Mouse (Mus musculus) intestine, embryonic 16.5 days (tissue): ENCODE data around the gene Paox. TPM values are rescaled to one million over a fixed set of nuclear protein-coding genes. Genes with fewer than 3 reads are reported as not detected.
"Not testable (repeated sequence)": the region's sequence is repeated elsewhere in the genome, so short reads cannot be mapped to it uniquely, and the experiment has no call there.

Experiments used
- ATAC-seq: fragments of 200-750 bp; cut with Nextera tagmentation; 2 replicates; pipeline ENCODE4 v1.8.0; 2017; ENCODE audit warnings: moderate TSS enrichment, moderate library complexity
- H3K27ac ChIP-seq: fragments of 300-500 bp; sonication (generic); 2 replicates; pipeline ENCODE4 v1.5.1; 2014; ENCODE audit warnings: mild to moderate bottlenecking, low read length
- H3K27me3 ChIP-seq: fragments of 300-500 bp; sonication (generic); replicated peaks from 2 replicates; pipeline ENCODE4 v1.6.1; 2014; ENCODE audit warnings: low read length, control low read depth, mixed read lengths; ENCODE audit not compliant: control insufficient read depth, insufficient read depth
- H3K36me3 ChIP-seq: fragments of 300-500 bp; sonication (generic); 2 replicates; pipeline ENCODE4 v1.6.1; 2014; ENCODE audit warnings: low read length, control low read depth; ENCODE audit not compliant: control insufficient read depth, insufficient read depth
- H3K4me1 ChIP-seq: fragments of 300-500 bp; sonication (generic); 2 replicates; pipeline ENCODE4 v1.6.1; 2014; ENCODE audit warnings: low read length, control low read depth, mixed read lengths; ENCODE audit not compliant: control insufficient read depth, insufficient read depth
- H3K4me2 ChIP-seq: fragments of 300-500 bp; sonication (generic); 2 replicates; pipeline ENCODE4 v1.6.1; 2014; ENCODE audit warnings: low read depth, low read length, control low read depth
- H3K4me3 ChIP-seq: fragments of 300-500 bp; sonication (generic); 2 replicates; pipeline ENCODE4 v1.5.1; 2014; ENCODE audit warnings: mild to moderate bottlenecking, low read length
- H3K9ac ChIP-seq: fragments of 300-500 bp; sonication (generic); 2 replicates; pipeline ENCODE4 v1.6.1; 2014; ENCODE audit warnings: low read depth, low read length
- H3K9me3 ChIP-seq: fragments of 300-500 bp; sonication (generic); 2 replicates; pipeline ENCODE4 v1.6.1; 2016; ENCODE audit warnings: low read length, control low read depth; ENCODE audit not compliant: control insufficient read depth
- WGBS: fragments of 180-500 bp; shearing (Covaris S2); extraction: QIAGEN DNeasy Blood & Tissue Kit; methylation state at CpG from one replicate; pipeline ENCODE4 v1.1.7; 2014; 5-methylcytosine and 5-hydroxymethylcytosine counted together
- polyA plus RNA-seq: library from polyadenylated mRNA; unstranded; fragments of >200 nt; fragmentation: Nextera tagmentation; extraction: Ambion mirVana; gene quantifications from 2 replicates; pipeline ENCODE4 v1.2.1, GENCODE M21; 2015

The Paox gene
- polyA plus RNA-seq, 1 experiment from 2014 or later, result 41.0 TPM

GRCm38 (mm10) chr7:140127911-140128310 is 12.3 kb downstream of the Paox start:
- Histone ChIP-seq H3K9ac (no peak overlapping the region), H3K27me3 (no peaks in the 10 kb centered on the region), H3K4me1 (peaks cover 5% of the 10 kb centered on the region; the same call in 1 of the 2 replicates), H3K9me3 (no peaks in the 10 kb centered on the region), H3K4me3 (no peak overlapping the region), H3K4me2 (no peak overlapping the region), H3K27ac (no peak overlapping the region), H3K36me3 (0 out of 2 replicates have a peak, but pooled peaks cover 3% of the 10 kb centered on the region)
- 77% methylated on average over 2 of the region's 2 CpGs for WGBS
- ATAC-seq, result no peak

DNA sequence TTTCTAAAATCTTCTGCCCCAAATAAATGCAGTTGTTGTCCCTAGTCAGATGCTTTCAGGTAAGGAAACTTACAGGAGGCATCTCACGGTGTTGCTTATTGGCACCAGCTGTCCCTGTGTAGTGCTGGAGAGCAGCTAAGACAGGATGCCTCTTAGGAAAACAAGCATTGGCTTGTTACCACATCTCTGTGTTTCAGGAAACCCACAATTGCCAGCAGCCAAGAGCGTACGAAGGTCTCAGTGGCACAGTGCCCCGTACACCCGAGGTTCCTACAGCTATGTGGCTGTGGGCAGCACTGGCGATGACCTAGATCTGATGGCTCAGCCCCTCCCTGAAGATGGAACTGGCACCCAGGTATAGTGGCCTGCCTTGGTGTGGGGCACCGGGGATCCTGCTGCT is 16.6 kb downstream of the Paox start:
- not testable (repeated sequence) for H3K27me3 ChIP-seq, H3K9ac ChIP-seq, H3K36me3 ChIP-seq, H3K4me1 ChIP-seq, H3K4me2 ChIP-seq, H3K4me3 ChIP-seq, H3K9me3 ChIP-seq, ATAC-seq, H3K27ac ChIP-seq
- 96% methylated on average over 7 of the region's 7 CpGs for WGBS

DNA sequence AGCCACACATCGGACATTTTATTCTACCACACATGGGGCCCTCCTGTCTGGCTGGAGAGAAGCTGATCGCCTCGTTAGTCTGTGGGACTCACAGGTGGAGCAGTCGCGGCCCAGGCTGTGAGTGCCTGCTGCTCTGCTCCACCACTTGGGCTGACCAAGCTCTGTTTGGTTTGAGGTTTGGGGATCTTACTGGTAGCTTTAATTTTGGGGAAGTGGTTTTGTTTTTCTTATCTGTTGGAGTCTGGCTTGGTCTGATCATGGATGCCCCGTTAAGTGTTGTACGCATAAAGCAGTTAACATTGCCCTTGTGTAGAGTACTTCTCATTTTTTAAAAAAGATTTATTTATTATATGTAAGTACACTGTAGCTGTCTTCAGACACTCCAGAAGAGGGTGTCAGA is 18.4 kb downstream of the Paox start:
- not testable (repeated sequence) for H3K36me3 ChIP-seq, H3K27ac ChIP-seq, H3K4me2 ChIP-seq, ATAC-seq, H3K9me3 ChIP-seq, H3K27me3 ChIP-seq, H3K4me1 ChIP-seq, H3K4me3 ChIP-seq, H3K9ac ChIP-seq
- 96% methylated on average over 4 of the region's 7 CpGs for WGBS

DNA sequence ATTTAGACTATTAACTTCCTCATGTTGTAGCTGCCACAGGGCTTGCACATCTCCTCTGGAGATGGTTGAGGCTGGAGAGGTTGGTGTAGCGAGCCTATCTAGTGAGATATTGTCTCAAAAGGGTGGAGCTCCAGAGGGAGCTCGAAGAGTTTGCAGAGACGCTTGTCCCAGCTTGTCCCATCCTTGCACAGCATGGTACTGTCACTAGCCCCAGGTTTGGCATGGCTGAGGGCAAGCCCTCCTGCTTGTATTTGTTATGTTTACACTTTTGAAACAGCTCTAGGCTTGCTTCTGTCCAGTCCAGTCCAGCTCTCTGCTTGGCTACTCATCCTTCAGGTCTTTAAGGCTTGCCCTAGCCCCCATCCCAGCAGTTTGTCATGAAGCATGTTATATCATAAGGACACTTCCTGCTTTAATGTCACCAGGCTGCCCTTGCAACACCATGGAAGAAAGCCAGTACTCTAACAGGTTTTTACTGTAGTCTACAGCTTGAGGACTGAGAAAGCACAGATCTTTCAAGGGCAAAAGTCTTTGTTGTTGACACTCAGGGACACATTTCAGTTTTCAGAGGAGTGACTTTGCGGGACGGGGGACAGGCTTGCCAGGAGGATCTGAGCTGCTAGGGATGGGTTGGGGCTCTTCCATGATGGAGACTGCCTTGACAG is 19.6 kb downstream of the Paox start:
- Histone ChIP-seq H3K9ac (no peak overlapping the region), H3K4me3 (no peak overlapping the region), H3K4me1 (peaks cover 4% of the 10 kb centered on the region; the same call in 1 of the 2 replicates), H3K27ac (no peak overlapping the region), H3K4me2 (no peak overlapping the region), H3K36me3 (0 out of 2 replicates have a peak, but pooled peaks cover 3% of the 10 kb centered on the region), H3K27me3 (no peaks in the 10 kb centered on the region), H3K9me3 (no peaks in the 10 kb centered on the region)
- no peak for ATAC-seq
- 91% methylated on average over 5 of the region's 5 CpGs for WGBS

DNA sequence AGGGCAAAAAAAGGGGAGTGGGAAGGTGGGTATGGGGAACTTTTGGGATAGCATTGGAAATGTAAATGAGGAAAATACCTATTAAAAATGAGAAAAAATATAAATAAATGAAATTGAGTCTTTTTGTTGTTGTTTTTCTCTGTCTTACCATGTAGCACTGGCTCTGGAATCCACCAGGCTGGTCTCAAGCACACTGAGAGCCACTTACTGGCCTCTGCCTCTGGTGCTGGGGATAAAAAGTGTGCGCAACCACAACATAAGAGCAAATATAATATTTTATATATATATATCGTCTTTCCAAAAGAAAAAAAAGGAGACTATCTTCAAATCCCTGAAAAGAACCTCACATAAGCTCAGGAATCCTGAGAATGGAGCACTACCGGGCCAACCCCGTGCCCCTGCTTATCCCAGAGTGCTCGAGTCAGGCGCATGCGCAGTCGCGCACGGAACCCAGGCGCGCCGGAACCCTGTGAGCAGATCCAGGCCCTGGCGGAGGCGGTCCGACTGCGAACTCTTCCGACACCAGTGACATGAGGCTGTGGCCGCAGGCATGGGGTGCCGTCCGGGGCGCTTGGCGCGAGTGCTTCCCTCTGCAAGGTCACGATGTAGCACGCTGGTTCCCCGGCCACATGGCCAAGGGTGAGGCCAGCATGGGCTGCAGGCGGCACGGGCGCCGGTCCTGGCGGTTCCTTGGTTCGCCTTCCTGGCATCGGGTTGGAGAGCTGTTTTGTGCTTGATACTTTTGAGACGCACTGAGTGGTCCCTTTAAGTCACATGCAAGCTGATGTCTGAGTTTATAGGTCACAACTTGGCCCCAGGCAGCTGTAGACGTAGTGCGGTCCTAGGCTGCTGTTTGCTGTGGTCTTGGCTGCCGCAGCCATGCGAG is 21.8 kb downstream of the Paox start, which contains the start of gene Mtg1:
Gene Mtg1 (plus strand): TSS at position 430 of the 886 bp plus-strand sequence.
- H3K27me3 ChIP-seq, result no peaks in the 10 kb centered on the region
- H3K4me2 ChIP-seq, result peak within 1 kb of the TSS; percentile 84

DNA sequence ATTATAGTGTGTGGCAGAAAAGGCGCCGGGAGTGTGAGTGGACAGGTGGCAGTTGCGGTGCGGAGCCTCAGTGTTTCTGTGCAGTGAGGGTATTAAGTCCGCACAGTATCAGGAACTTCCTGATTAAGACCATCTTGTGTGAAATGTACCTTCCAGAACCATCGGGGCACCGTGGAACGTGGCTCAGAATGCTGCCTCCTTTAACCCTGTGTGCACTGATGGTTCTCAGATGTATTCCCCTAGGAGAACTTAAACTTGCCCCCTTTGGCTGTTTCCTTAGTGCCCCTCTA is 22.4 kb downstream of the Paox start:
- H3K4me3 ChIP-seq, result peak overlapping the region; percentile 80
- peak overlapping the region; percentile 64 for H3K27ac ChIP-seq
- 0% methylated on average over 8 of the region's 8 CpGs for WGBS
- H3K9ac ChIP-seq, result peak overlapping the region; percentile 99
- no peaks in the 10 kb centered on the region for H3K36me3 ChIP-seq
- no peaks in the 10 kb centered on the region for H3K9me3 ChIP-seq
- peaks cover 4% of the 10 kb centered on the region; the same call in 1 of the 2 replicates for H3K4me1 ChIP-seq
- no peaks in the 10 kb centered on the region for H3K27me3 ChIP-seq
- ATAC-seq, result no peak
- peak overlapping the region; percentile 84 for H3K4me2 ChIP-seq

More for the DNA sequence above, 21.8 kb downstream of the Paox start, which contains the start of gene Mtg1:
- Histone ChIP-seq H3K4me1 (peaks cover 4% of the 10 kb centered on the region; the same call in 1 of the 2 replicates), H3K36me3 (no peaks in the 10 kb centered on the region), H3K9me3 (no peaks in the 10 kb centered on the region), H3K27ac (peak within 1 kb of the TSS; percentile 64), H3K4me3 (peak within 1 kb of the TSS; percentile 80), H3K9ac (peak within 1 kb of the TSS; percentile 99)
- ATAC-seq, result peak; percentile 99
- 1% methylated on average over 39 of the region's 39 CpGs for WGBS

DNA sequence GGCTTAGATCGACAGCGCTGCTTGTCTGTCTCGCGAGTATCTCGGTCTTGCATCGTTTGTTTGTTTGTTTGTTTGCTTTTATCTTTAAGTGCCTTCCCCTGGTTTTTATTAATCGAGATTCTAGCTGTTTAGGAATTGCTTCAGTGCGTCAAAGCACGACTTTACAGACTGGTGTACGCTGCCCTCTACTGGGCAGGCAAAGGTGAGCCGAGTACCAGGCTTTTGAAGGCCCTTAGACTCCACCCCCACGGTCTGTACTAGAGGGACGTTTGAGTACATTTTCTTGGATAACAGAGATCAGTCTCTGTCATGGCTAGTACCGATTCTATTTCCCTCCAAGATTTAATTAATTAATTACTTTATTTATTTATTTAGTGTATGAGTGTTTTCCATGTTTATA is 25.8 kb downstream of the Paox start:
- no peaks in the 10 kb centered on the region for H3K9me3 ChIP-seq
- H3K27ac ChIP-seq, result no peak overlapping the region
- H3K9ac ChIP-seq, result no peak overlapping the region
- no peak overlapping the region for H3K4me2 ChIP-seq
- no peaks in the 10 kb centered on the region for H3K36me3 ChIP-seq
- H3K27me3 ChIP-seq, result no peaks in the 10 kb centered on the region
- H3K4me3 ChIP-seq, result no peak overlapping the region
- ATAC-seq, result no peak
- H3K4me1 ChIP-seq, result peaks cover 4% of the 10 kb centered on the region; the same call in 1 of the 2 replicates
- 4% methylated on average over 14 of the region's 14 CpGs for WGBS

DNA sequence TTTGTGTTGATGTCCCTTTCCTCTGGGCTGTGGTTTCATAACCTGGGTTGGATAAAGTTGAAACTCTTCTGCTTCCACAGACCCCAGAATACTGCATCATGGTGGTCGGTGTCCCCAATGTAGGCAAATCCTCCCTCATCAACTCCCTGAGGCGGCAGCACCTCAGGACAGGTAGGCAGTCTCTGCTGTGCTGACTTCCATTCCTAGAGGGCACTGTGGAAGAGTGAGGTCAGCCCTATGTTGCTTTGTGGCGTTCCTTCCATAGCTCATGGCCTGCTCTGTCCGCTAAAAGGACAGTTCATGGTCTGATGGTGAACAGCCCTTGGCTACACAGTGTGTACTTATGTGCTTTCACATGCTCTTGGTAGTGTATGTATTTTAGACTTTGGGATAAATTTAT is 29.0 kb downstream of the Paox start:
- Histone ChIP-seq H3K4me1 (no peaks in the 10 kb centered on the region), H3K27me3 (no peaks in the 10 kb centered on the region), H3K36me3 (no peaks in the 10 kb centered on the region), H3K4me2 (no peak overlapping the region), H3K9me3 (no peaks in the 10 kb centered on the region), H3K9ac (no peak overlapping the region), H3K4me3 (no peak overlapping the region), H3K27ac (no peak overlapping the region)
- WGBS, result 85% methylated on average over 4 of the region's 4 CpGs
- ATAC-seq, result no peak

- peaks cover 21% of the 10 kb centered on the region for H3K27me3 ChIP-seq
- H3K36me3 ChIP-seq, result no peaks in the 10 kb centered on the region
- ATAC-seq, result peak; percentile 16; the same call in 1 of the 2 replicates
- 0 out of 2 replicates have a peak overlapping the region, but pooled peaks have one; percentile 37 for H3K9ac ChIP-seq
- H3K9me3 ChIP-seq, result no peaks in the 10 kb centered on the region
- H3K4me3 ChIP-seq, result peak overlapping the region; percentile 25
- 0 out of 2 replicates have a peak, but pooled peaks cover 4% of the 10 kb centered on the region for H3K4me1 ChIP-seq
- 2% methylated on average over 28 of the region's 28 CpGs for WGBS
- peak overlapping the region; percentile 46 for H3K4me2 ChIP-seq
- no peak overlapping the region for H3K27ac ChIP-seq
These were observed 37.8 kb downstream of the Paox start for GRCm38 (mm10) chr7:140153383-140153782.
